Mouse (Mus musculus) olfactory bulb, adult 2 months (tissue): ENCODE results near the gene Rps24.

Source experiments
- CTCF ChIP-seq: fragments of 200-500 bp; IDR thresholded peaks from 2 replicates; pipeline ENCODE4 v1.5.1; 2012; ENCODE audit warnings: low read depth, mild to moderate bottlenecking, low read length, moderate library complexity; ENCODE audit not compliant: insufficient read depth
- POLR2A ChIP-seq: fragments of 200-500 bp; IDR thresholded peaks from 2 replicates; pipeline ENCODE4 v1.6.1; 2012; ENCODE audit warnings: mild to moderate bottlenecking, low read depth, low read length, moderate library complexity; ENCODE audit not compliant: insufficient read depth

DNA sequence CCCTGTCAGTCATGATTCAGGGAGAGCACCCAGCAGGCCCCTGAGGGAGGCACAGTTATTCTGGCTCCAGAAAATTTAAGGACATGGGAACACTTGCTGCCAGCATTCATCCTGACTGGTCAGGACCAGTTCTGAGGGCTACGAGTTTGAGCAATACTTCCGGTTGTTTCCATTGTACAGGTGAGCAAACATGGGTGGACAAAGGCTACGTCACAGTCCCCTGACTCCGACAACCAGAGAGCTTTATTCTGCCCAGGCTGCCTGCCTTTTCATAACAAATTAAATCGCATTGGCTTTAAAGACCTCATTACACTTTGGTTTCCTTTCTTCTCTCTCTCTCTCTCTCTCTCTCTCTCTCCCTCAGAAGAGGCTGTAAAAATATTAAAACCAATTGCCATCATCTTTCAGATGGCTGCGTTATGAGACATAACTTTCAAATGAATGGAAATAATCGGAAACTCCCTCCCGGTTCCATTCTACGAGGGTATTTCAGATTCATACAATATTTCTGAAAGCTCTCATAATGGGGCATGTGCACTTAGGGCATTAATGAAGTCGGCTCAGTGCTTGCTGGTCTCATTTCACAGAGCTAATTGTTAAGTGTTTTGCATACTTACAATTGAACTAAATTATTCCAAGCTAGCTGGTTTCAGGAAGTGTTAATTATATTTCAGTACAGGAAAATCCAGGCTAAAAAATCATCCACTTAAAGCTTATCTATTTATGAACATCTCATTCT, 38.9 kb downstream of the Rps24 start:
- no peak for TF ChIP-seq CTCF
- TF ChIP-seq POLR2A = no peak
